Mouse (Mus musculus) skeletal muscle tissue, adult 2 months (tissue): ENCODE measurements around the gene Nek7.
A peak's percentile ranks its signal among the peaks of the same experiment; 100 is the strongest.

Experiments used
- DNase-seq: peaks from one replicate; pipeline ENCODE4 v3.0.0-alpha.2; 2012; ENCODE audit warnings: low read depth, low spot score

Gene Nek7

DNA sequence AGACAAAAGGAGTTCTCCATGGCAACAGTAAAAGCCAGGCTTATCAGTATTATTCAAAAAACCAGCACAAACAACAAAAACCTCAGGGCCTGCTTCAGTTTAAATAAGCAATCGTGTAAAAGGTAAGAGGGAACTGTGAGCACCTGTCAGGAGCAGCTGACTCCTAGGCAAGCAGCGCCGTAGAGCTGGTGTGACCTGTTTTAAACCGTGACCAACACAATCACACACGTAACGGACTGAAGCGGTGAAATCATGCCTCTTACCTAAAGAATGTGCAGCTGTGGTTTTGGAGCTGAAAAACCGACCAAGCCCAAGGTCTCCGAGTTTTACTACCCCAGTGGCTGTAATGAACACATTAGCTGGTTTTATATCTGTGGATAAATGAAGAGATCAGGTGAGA is 104.6 kb downstream of the Nek7 start:
- DNase-seq, result no peak

GRCm38 (mm10) chr1:138513982-138514381 is 106.0 kb downstream of the Nek7 start:
- no peak for DNase-seq

- peak; percentile 32 for DNase-seq
Measured at GRCm38 (mm10) chr1:138510566-138510965, 109.4 kb downstream of the Nek7 start.

- DNase-seq, result peak; percentile 5
Measured at GRCm38 (mm10) chr1:138507446-138508043, 112.4 kb downstream of the Nek7 start.

DNA sequence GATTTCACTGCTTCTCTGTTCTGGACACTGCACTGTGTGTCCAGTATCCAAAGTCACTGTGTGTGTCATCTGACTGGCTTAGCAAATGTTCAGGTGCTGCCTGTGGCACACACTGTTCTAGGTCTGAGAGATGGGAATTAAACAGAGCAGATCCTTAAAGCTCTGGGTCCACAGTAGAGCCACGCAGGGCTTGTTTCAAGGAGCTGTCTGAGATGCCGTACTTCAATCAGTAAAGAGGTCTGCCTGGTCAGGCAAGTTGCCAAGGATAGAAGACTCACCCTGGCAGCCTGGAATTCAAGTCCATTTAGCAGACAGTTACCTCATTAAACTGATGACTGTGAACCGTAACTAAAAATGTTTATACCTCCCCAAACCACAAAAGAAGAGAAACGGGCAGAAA is 112.9 kb downstream of the Nek7 start:
- peak; percentile 13 for DNase-seq

DNA sequence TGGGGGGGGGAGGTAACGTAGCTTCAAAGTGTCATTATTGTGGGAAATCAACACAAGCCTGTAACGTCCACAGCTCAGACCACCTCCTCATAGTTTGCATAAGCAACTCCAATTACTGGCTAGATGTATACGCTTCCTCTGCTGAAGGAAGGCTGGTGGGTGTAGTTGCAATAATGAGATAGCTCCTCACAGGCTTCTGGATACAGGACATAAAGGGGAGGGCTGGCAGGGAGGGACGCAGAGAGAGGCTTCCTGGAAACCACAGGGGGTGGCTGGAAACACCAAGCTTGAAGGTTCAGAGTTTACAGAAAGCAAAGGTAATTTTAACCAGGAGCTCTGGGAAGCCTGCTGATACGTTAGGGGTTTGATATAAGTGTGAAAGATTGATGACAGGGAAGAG is 115.7 kb downstream of the Nek7 start:
- no peak for DNase-seq

GRCm38 (mm10) chr1:138500691-138501090 is 119.2 kb downstream of the Nek7 start:
- DNase-seq, result no peak

DNA sequence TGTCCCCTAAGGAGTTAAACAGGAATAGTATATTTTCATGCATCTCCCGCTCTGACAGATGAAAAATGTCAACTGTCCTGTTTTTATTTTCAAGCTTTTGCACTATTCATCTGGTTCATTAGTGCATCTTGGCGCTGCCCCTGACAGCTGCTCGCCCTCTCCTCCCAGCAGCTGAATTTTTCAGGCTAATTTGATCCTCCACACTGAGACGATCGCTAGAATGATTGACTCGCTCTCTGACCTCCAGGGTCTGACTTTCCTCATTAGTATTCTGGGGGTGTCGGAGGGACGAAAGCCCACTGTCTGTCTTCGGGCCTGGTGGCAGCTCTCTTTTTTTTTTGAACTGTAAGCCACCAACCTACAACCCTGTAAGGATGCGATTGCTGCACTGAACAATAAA is 119.8 kb downstream of the Nek7 start:
- no peak for DNase-seq

DNA sequence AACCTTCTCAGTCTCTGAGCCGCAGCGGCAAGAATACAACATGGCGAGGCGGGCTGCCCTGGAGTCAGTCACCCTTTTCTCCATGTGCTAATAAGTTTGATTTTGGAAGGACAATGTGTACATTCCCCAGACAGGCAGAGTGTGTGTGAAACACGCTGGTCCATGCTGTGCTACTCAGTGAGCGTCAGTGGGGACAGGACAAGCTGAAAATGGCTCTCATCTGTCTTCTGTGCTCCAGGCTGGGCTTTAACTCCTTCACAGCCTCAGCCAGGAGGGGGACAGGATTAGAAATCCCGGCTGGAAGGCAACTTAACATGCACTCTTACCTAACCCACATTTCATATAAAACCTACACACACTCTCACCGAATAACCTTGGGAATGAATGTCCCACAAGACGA is 120.5 kb downstream of the Nek7 start:
- DNase-seq, result no peak

DNA sequence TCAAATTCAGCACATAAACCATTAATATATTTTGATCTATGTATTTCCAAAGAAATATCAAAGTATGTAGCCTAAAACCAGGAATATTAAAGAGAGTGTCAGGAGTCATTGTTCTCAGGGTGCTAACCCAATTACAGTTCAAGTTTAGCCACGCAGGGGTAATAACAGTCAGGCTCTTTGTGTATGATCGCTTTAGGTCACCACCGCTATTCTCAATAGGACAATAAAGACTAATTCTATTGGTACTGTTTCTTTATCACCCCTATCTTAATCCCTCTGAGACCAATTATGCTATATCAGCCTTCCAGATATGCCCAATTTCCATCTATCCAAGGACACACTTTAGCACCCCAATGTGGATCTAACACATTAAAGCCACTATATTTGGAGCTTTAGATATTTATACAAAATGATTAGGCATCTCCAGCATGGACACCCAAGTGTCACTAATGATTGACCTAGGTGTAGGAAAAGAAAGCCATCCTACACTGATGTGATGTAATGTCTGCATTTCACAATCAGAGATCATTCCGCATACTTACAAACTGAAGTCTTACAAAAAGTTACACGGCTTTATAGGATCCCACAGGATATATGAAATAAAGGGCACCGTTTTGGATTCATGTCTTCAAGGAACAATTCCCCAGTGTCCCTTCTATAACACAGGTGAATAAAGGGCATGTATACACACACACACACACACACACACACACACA is 128.4 kb downstream of the Nek7 start:
- DNase-seq, result no peak

GRCm38 (mm10) chr1:138487569-138487968 is 132.4 kb downstream of the Nek7 start:
- DNase-seq, result no peak

DNA sequence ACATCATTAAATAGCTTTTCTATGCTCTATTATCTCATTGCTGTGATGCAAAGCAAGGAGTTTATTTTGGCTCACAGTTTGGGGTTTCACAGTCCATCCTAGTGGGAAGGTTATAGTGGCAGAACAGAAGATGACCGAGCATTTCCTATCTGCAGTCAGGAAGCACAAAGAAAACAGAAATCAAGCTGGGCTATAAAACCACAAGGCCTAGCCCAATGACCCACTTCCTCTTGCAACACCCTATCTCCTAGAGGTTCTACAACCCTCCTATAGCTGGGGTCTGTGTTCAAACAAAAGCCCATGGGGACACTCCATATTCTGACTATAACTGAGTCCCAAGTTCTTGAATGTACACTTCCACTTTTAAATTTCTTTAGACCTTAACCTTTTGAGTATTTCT is 139.2 kb downstream of the Nek7 start:
- DNase-seq, result no peak

GRCm38 (mm10) chr1:138465352-138465751 is 154.6 kb downstream of the Nek7 start:
- no peak for DNase-seq

- DNase-seq, result no peak
Measured at GRCm38 (mm10) chr1:138461425-138461824, 158.5 kb downstream of the Nek7 start.

- no peak for DNase-seq
Measured at GRCm38 (mm10) chr1:138449476-138449851, 170.5 kb downstream of the Nek7 start.

GRCm38 (mm10) chr1:138448635-138449475 is 171.1 kb downstream of the Nek7 start:
- no peak for DNase-seq

GRCm38 (mm10) chr1:138446846-138447245 is 173.1 kb downstream of the Nek7 start:
- DNase-seq, result no peak
